Mouse (Mus musculus) forebrain, embryonic 12.5 days (tissue): ENCODE data around the gene Rptn. TPM values are rescaled to one million over a fixed set of nuclear protein-coding genes. Genes with fewer than 3 reads are reported as not detected.
"Not testable (repeated sequence)": the region's sequence is repeated elsewhere in the genome, so short reads cannot be mapped to it uniquely, and the experiment has no call there.

Experiments used
- ATAC-seq: fragments of 200-750 bp; cut with Nextera tagmentation; 2 replicates; pipeline ENCODE4 v1.8.0; 2017; ENCODE audit warnings: moderate TSS enrichment; ENCODE audit not compliant: low FRiP score
- H3K27ac ChIP-seq: fragments of 300-500 bp; sonication (generic); 2 replicates; pipeline ENCODE4 v1.5.1; 2016; ENCODE audit warnings: mild to moderate bottlenecking
- H3K27me3 ChIP-seq: fragments of 300-500 bp; sonication (generic); 2 replicates; pipeline ENCODE4 v1.6.1; 2016; ENCODE audit warnings: mild to moderate bottlenecking
- H3K36me3 ChIP-seq: fragments of 300-500 bp; sonication (generic); replicated peaks from 2 replicates; pipeline ENCODE4 v1.6.1; 2016; ENCODE audit warnings: mild to moderate bottlenecking
- H3K4me1 ChIP-seq: fragments of 300-500 bp; sonication (generic); 2 replicates; pipeline ENCODE4 v1.6.1; 2016
- H3K4me2 ChIP-seq: fragments of 300-500 bp; sonication (generic); 2 replicates; pipeline ENCODE4 v1.6.1; 2016; ENCODE audit warnings: mild to moderate bottlenecking, moderate library complexity
- H3K4me3 ChIP-seq: fragments of 300-500 bp; sonication (generic); replicated peaks from 2 replicates; pipeline ENCODE4 v1.5.1; 2016; ENCODE audit warnings: mild to moderate bottlenecking
- H3K9ac ChIP-seq: fragments of 300-500 bp; sonication (generic); 2 replicates; pipeline ENCODE4 v1.6.1; 2016; ENCODE audit warnings: mild to moderate bottlenecking
- H3K9me3 ChIP-seq: fragments of 300-500 bp; sonication (generic); 2 replicates; pipeline ENCODE4 v1.6.1; 2016
- WGBS: fragments of 180-500 bp; shearing (Covaris S2); methylation state at CpG from one replicate; pipeline ENCODE4 v1.1.7; 2016; 5-methylcytosine and 5-hydroxymethylcytosine counted together
- microRNA-seq: library from miRNA; unstranded; fragments of <30 nt; microRNA quantifications from one replicate; pipeline ENCODE4, GENCODE M21; 2017
- polyA plus RNA-seq: library from polyadenylated mRNA; unstranded; fragments of >200 nt; fragmentation: Nextera tagmentation; extraction: Ambion mirVana; gene quantifications from 2 replicates; pipeline ENCODE4 v1.2.1, GENCODE M21; 2016

Rptn gene
- polyA plus RNA-seq, 1 experiment from 2014 or later, result not detected

DNA sequence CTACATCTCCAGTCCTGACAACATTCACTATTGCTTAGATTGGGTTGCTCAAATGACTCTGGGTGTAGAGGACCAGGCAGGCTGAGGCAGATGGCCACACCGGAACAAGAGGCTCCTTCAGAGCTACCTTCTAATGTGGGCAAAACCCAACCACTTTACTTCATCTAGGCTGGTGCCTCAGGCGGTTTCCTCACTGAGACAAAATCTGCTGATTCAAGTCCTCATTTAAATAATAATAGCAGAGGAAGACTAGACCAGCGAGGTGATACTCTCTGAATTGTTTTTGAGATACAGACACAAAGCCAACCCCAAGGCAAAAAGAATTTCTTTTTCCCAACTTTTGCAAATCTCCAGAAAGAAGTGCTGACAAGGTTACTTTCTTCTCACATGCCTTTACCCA lies 38.2 kb downstream of the Rptn start:
- ATAC-seq, result no peak
- H3K4me3 ChIP-seq, result no peak overlapping the region
- 40% methylated on average over 3 of the region's 3 CpGs for WGBS

DNA sequence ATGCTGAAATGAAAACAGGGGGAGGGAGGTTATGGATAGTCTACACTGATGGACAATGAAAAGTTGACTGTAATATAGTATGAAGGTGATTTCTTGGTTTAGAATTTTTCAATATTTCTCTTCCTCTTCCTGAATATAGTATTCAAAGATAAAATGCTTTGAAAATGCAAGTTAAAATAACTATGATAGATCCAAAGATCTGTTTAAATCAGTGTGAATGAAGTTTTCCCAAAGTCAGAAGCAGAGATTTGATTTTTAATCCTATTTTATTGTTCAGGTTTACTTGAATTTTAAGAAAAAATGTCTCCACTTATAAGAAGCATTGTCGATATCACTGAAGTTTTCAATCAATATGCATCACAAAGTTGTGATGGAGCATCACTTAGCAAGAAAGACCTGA lies 48.5 kb downstream of the Rptn start, which contains the start of gene Tchh:
Tchh (plus strand) TSS at position 301 of the 400 bp plus-strand sequence.
- H3K27me3 ChIP-seq, result peaks cover 36% of the 10 kb centered on the region
- H3K9me3 ChIP-seq, result no peaks in the 10 kb centered on the region
- H3K4me3 ChIP-seq, result peak within 1 kb of the TSS; percentile 51
- WGBS, result 81% methylated on average over 1 of the region's 1 CpGs
- H3K36me3 ChIP-seq, result no peaks in the 10 kb centered on the region
- H3K9ac ChIP-seq, result no peak within 1 kb of the TSS
- no peak within 1 kb of the TSS for H3K27ac ChIP-seq
- peaks cover 15% of the 10 kb centered on the region for H3K4me1 ChIP-seq
- ATAC-seq, result no peak
- peak within 1 kb of the TSS; percentile 89; the same call in 1 of the 2 replicates for H3K4me2 ChIP-seq

More for the DNA sequence above, 38.2 kb downstream of the Rptn start:
- Histone ChIP-seq H3K9me3 (no peaks in the 10 kb centered on the region), H3K4me2 (no peak overlapping the region), H3K4me1 (no peaks in the 10 kb centered on the region), H3K27me3 (no peaks in the 10 kb centered on the region), H3K9ac (no peak overlapping the region), H3K36me3 (no peaks in the 10 kb centered on the region), H3K27ac (no peak overlapping the region)

DNA sequence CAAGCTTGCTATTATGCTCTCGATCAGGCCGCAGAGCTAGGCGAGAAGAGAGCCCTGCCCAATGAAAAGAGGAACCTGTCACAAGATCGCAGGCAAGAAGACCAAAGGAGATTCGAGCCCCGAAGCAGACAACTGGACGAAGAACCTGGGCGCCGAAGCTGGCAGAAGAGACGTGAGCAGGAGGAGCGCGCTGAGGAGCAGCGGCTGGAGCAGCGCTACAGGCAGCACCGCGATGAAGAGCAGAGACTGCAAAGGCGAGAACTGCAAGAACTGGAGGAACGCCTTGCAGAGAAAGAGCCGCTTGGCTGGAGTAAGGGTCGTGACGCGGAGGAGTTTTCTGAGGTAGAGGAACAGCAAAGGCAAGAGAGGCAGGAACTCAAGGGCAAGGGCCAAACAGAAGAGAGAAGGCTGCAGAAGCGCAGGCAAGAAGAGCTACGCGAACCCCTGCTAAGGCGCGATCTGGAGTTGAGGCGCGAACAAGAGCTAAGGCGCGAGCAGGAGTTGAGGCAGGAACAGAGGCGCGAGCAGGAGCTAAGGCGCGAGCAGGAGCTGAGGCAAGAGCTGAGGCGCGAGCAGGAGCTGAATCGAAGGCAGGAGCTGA lies 50.1 kb downstream of the Rptn start:
- no peaks in the 10 kb centered on the region for H3K36me3 ChIP-seq
- no peak overlapping the region for H3K27ac ChIP-seq
- WGBS, result 0% methylated on average over 38 of the region's 38 CpGs
- H3K9me3 ChIP-seq, result no peaks in the 10 kb centered on the region
- H3K27me3 ChIP-seq, result peaks cover 45% of the 10 kb centered on the region
- ATAC-seq, result no peak
- H3K9ac ChIP-seq, result peak overlapping the region; percentile 58
- H3K4me2 ChIP-seq, result peak overlapping the region; percentile 89
- H3K4me1 ChIP-seq, result peaks cover 21% of the 10 kb centered on the region
- H3K4me3 ChIP-seq, result peak overlapping the region; percentile 51

DNA sequence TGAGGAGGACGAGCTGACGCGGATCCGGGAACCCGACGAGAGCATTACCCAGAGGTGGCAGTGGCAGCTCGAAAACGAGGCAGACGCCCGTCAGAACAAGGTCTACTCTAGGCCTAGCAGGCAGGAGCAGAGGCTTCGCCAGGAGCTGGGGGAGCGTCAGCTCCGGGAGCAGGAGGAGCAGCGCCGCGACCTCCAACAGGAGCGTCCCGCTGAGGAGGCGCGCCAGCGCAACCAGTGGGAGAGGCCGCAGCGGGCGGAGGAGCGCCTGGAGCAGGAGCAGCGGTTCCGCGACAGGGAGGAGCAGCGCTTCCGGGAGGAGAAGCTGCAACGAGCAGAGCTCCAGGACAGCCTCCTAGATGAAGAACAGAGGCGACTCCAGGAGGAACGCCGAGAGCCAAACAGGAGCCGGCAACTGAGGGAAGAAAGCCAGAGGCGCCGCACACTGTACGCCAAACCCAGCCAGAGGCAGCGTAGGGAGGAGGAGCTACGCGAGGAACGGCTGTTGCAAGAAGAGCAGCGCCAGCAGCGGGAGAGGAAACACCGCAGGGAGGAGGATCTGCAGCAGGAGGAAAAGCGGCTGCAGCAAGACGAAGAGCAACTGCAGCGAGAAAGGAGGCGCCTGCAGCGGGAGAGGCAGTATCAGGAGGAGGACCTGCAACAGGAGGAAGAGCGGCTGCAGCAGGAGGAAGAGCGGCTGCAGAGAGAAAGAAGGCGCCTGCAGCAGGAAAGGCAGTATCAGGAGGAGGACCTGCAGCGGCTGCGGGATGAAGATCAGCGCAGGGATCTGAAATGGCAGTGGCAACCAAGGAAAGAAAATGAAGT lies 51.1 kb downstream of the Rptn start:
- Histone ChIP-seq H3K4me1 (peaks cover 21% of the 10 kb centered on the region), H3K4me2 (peak overlapping the region; percentile 89), H3K27ac (peak overlapping the region; percentile 53), H3K9me3 (no peaks in the 10 kb centered on the region), H3K4me3 (peak overlapping the region; percentile 51), H3K27me3 (peaks cover 46% of the 10 kb centered on the region), H3K9ac (peak overlapping the region; percentile 58), H3K36me3 (no peaks in the 10 kb centered on the region)
- ATAC-seq, result peak; percentile 81
- under 1% methylated on average over 56 of the region's 56 CpGs for WGBS

DNA sequence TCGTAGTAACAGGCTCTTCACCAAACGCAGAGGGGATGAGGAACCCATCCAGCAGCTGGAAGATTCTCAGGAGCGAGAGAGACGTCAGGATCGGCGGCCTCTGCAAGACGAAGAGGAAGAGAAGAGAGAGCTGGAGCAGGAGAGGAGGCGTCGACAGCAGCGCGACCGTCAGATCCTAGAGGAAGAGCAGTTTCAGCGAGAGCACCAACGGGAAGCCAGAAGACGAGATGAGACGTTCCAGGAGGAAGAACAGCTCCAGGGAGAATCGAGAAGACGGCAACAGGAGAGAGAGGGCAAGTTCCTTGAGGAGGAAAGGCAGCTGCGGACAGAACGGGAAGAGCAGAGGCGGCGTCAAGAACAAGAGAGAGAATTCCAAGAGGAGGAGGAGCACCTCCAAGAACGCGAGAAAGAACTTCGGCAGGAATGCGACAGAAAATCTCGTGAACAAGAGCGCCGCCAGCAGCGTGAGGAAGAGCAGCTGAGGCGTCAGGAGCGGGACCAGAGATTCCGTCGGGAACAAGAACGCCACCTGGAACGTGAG lies 51.7 kb downstream of the Rptn start:
- H3K4me2 ChIP-seq, result peak overlapping the region; percentile 89
- H3K4me1 ChIP-seq, result peaks cover 21% of the 10 kb centered on the region
- H3K9ac ChIP-seq, result peak overlapping the region; percentile 58
- no peaks in the 10 kb centered on the region for H3K9me3 ChIP-seq
- H3K27me3 ChIP-seq, result peaks cover 53% of the 10 kb centered on the region
- no peak overlapping the region for H3K27ac ChIP-seq
- H3K36me3 ChIP-seq, result no peaks in the 10 kb centered on the region
- WGBS, result under 1% methylated on average over 36 of the region's 36 CpGs
- ATAC-seq, result peak; percentile 6; the same call in 1 of the 2 replicates
- peak overlapping the region; percentile 51 for H3K4me3 ChIP-seq

DNA sequence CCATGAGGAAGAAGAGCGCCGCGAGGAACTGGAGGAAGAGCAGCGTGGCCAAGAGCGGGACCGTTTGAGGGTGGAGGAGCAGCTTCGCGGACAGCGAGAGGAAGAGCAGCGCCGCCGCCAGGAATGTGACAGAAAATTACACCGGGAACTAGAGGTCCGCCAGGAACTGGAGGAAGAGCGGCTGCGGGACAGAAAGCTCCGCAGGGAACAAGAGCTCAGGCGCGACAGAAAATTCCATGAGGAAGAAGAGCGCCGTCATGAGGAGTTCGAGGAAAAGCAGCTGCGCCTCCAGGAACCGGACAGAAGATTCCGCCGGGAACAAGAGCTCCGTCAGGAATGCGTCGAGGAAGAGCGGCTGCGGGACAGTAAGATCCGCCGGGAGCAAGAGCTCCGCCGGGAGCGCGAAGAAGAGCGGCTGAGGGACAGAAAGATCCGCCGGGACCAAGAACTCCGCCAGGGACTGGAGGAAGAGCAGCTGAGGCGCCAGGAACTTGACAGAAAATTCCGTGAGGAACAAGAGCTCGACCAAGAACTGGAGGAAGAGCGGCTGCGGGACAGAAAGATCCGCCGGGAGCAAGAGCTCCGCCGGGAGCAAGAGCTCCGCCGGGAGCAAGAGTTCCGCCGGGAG lies 52.7 kb downstream of the Rptn start:
- peak overlapping the region; percentile 89 for H3K4me2 ChIP-seq
- peak overlapping the region; percentile 51 for H3K4me3 ChIP-seq
- peaks cover 21% of the 10 kb centered on the region for H3K4me1 ChIP-seq
- H3K36me3 ChIP-seq, result no peaks in the 10 kb centered on the region
- peaks cover 48% of the 10 kb centered on the region for H3K27me3 ChIP-seq
- H3K9ac ChIP-seq, result peak overlapping the region; percentile 49; the same call in 1 of the 2 replicates
- 1% methylated on average over 54 of the region's 54 CpGs for WGBS
- no peaks in the 10 kb centered on the region for H3K9me3 ChIP-seq
- no peak overlapping the region for H3K27ac ChIP-seq
- no peak for ATAC-seq

DNA sequence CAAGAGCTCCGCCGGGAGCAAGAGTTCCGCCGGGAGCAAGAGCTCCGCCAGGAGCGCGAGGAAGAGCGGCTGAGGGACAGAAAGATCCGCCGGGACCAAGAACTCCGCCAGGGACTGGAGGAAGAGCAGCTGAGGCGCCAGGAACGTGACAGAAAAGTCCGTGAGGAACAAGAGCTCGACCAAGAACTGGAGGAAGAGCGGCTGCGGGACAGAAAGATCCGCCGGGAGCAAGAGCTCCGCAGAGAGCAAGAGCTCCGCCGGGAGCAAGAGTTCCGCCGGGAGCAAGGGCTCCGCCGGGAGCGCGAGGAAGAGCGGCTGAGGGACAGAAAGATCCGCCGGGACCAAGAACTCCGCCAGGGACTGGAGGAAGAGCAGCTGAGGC lies 53.2 kb downstream of the Rptn start:
- WGBS, result under 1% methylated on average over 31 of the region's 32 CpGs
- peaks cover 53% of the 10 kb centered on the region for H3K27me3 ChIP-seq
- H3K9ac ChIP-seq, result peak overlapping the region; percentile 49
- H3K4me1 ChIP-seq, result peaks cover 21% of the 10 kb centered on the region
- H3K4me3 ChIP-seq, result peak overlapping the region; percentile 51
- H3K4me2 ChIP-seq, result peak overlapping the region; percentile 89
- not testable (repeated sequence) for H3K9me3 ChIP-seq, H3K27ac ChIP-seq, H3K36me3 ChIP-seq, ATAC-seq

DNA sequence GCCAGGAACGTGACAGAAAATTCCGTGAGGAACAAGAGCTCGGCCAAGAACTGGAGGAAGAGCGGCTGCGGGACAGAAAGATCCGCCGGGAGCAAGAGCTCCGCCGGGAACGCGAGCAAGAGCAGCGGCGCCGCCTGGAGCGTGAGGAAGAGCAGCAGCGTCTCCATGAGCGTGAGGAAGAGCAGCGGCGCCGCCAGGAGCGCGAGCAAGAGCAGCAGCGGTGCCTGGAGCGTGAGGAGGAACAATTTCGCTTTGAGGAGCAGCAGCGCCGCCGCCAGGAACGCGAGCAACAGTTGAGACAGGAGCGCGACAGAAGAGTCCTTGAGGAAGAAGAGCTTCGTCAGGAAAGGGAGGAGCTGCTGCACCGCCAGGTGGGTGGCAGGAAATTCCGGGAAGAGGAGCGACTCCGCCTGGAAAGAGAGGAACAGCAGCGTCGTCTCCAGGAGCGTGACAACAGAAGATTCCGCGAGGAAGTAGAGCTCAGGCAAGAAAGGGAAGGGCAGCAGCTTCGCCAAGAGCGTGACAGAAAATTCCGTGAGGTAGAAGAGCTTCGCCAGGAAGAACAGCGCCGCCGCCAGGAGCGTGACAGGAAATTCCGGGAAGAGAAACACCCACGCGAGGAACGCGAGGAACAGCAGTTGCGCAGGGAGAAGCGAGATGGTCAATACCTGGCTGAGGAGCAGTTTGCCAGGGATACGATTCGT lies 53.8 kb downstream of the Rptn start:
- under 1% methylated on average over 59 of the region's 59 CpGs for WGBS
- H3K4me2 ChIP-seq, result peak overlapping the region; percentile 89
- no peak overlapping the region for H3K27ac ChIP-seq
- peak; percentile 64 for ATAC-seq
- H3K4me1 ChIP-seq, result peaks cover 21% of the 10 kb centered on the region
- peaks cover 54% of the 10 kb centered on the region for H3K27me3 ChIP-seq
- H3K9ac ChIP-seq, result peak overlapping the region; percentile 49
- H3K4me3 ChIP-seq, result peak overlapping the region; percentile 51
- no peaks in the 10 kb centered on the region for H3K36me3 ChIP-seq
- H3K9me3 ChIP-seq, result no peaks in the 10 kb centered on the region

Small RNAs within 50 kb of the gene (microRNA-seq; reads per million reads assigned to microRNA genes)
- not detected for gene Gm22752
- gene Gm44353, result not detected

Other genes with a start within 250 kb of the Rptn start
- gene Crnn, start 248.9 kb upstream of the Rptn start, polyA plus RNA-seq, result not detected in 2 replicates
- not detected in 2 replicates for gene Flg2, start 196.4 kb upstream of the Rptn start, polyA plus RNA-seq
- not detected in 2 replicates for gene Flg, start 120.2 kb upstream of the Rptn start, polyA plus RNA-seq
- gene Hrnr, start 74.0 kb upstream of the Rptn start, polyA plus RNA-seq, result not detected in 2 replicates
- 0.54 and 0.55 TPM in 2 replicates for gene Tchh, start 48.6 kb downstream of the Rptn start, polyA plus RNA-seq
- gene Tchhl1, start 75.1 kb downstream of the Rptn start, polyA plus RNA-seq, result not detected in 2 replicates
- gene S100a11, start 126.8 kb downstream of the Rptn start, polyA plus RNA-seq, result 251 and 342 TPM in 2 replicates
- 108 and 148 TPM in 2 replicates for gene S100a10, start 161.4 kb downstream of the Rptn start, polyA plus RNA-seq